Mouse (Mus musculus): Measurements from ENCODE around the gene Cpa5.

The Cpa5 gene

DNA sequence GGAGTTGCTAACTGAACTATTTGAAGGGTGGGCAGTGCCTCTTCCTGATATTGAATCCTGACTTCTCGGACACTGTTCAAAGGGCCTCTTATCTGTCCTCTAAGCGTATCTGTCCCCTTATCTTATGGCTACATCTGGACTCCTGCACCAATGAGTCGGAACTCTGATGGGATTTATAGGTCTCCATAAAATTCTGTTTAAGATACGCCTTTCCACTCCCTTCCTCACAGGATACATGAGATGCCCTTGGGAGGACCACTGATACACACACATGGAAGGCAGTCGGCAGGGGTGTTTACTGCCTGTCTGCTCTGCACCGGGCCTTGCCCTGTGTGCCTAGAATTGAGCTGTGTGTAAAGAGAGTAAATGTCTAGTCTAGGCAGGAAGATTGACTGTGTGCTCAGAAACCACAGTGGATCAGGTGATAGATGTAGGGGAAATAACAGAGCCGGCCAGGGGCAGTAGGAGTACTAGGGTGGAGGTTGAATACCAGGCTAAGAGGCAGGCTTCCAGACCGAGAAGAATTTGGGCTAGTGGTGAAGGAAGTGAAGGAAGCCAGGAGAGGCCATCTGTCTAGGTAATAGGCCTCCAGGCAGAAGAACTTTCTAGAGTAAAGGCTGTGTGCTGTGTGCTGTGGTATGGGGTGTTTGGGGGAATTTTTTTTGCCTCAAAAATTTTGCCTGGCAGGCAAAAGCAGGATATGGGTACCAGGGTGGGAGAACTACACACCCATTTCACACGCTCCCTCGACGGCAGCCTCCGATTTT is 33.1 kb downstream of the Cpa5 start:
- no peak for DNase-seq (ENCODE audit: low read depth, low spot score)

GRCm38 (mm10) chr6:30644462-30644861 is 33.7 kb downstream of the Cpa5 start:
- no peak for DNase-seq (ENCODE audit: low read depth, low spot score)

DNA sequence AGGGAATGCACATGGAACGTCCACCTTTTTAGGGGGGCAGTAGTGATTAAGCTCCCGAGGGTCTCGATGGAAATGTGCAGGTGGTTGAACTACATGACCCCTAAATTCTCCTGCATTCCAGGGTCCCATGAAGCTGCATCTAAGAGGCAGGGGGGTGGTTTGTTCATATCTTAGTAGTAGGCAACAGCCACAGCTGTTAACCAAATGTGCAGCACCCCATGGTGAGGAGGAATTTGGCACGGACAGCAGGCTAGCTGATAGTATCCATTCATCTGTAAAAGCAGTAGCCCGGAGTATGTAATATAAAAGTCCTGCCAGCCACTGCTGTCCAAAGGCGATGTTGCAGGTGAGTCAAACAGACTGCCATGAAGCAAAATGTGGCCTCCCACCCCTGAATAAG is 34.6 kb downstream of the Cpa5 start:
- DNase-seq (ENCODE audit: low read depth, low spot score) = no peak

DNA sequence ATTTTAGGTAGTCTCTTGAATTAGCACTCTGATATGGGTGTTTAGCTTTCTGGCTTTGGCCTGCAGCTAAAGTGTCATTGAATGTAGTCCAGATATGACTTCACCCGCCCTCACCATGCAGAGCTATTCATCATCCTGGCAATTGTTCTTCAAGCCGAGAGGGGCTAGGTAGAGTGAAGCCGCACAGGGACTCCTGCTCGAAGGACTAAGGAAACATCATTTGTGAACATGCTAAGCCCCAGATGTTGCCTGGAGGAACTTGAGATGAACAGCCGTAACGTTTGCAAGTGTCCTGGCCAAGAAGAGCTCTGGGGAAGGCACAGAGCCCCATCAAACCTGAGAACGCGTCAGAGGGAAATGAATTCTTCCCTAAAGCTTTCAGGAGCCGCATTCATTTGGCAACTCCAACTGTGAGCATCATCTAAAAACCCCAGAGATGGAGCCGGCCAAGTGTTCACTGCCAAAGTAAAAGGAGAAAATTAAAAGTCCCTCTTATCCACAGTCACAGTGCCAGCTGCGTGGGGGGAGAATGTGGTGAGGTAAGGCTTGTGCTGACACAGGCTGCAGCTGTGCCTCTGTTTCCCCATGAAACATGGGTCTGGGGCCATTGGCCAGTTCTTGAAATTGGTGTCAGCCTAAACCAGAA is 39.0 kb downstream of the Cpa5 start:
- no peak for DNase-seq (ENCODE audit: low read depth, low spot score)

DNA sequence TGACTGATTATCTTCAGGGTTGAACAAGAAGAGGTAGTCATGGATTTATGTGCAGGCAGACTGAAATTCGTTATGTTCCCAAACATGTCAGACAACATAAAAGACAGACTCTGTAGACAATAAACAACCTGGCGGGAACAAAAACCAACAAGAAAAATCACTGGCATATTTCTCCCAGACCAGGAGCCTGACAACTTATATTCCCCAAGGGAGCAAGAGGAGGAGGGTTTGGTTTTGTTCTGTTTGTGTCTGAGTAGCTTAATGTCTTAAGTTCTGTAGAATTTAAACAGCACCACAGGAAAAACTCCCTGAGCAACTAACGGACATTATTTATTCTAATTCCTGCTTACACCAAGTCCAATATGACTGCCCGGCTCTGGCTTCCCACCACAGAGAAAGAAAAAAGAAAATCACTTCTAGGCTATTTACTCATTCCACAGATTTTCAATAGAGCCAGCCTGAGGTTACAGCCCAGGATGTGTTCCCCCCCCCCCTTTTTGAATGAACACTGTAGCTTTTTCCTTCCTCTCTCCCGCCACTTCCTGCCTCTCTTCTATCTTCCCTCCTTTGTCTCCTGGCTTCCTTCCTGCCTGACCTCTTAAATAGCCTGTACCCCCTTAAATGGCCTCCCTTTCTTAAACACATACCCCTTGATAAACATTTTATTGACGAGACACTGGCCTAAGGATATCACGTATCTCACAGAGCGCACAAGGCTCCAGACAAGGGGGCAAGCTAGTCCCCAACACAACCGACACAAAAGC is 41.8 kb downstream of the Cpa5 start:
- no peak for DNase-seq (ENCODE audit: low read depth, low spot score)

GRCm38 (mm10) chr6:30653518-30653917 is 42.7 kb downstream of the Cpa5 start:
- DNase-seq (ENCODE audit: low read depth, low spot score) = no peak

GRCm38 (mm10) chr6:30654402-30654859 is 43.6 kb downstream of the Cpa5 start:
- no peak for DNase-seq (ENCODE audit: low read depth, low spot score)

DNA sequence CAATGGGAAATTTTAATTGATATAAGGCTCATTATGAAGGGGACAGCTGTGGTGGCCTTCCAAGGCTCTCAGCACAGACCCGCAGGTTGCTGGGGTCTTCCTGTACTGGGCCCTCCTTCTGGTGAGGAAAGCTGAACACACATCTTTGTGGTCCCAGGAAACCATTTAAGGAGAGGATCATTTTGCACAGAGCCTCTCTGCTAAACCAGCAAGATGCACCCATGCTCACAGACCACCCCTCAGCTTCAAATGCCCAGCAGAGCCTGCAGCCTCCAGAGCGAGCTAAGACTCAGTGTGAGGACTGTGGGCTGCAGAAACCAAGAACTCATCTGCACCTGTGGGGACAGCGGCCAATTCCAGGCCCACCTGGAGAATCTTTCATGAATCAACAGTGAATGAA is 44.1 kb downstream of the Cpa5 start:
- DNase-seq (ENCODE audit: low read depth, low spot score) = no peak

DNA sequence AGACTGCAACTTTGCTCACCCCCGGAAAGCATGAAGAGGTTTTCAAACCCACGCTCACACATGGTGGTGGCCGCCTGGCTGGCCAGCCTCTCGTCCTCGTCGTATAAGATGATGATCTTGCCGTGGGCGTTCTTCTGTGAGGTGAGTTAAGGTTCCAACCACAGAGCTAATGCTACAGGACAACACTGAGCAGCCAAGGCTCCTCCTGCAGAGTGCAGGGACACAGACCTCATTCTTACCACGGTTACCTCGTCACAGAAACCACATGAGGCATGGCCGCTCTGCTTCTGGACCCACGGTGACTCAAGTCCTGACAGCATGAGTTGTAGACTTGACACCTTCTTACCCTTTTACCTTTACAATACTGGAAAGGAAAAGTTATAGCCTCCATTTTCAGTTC is 46.5 kb downstream of the Cpa5 start:
- DNase-seq (ENCODE audit: low read depth, low spot score) = no peak

DNA sequence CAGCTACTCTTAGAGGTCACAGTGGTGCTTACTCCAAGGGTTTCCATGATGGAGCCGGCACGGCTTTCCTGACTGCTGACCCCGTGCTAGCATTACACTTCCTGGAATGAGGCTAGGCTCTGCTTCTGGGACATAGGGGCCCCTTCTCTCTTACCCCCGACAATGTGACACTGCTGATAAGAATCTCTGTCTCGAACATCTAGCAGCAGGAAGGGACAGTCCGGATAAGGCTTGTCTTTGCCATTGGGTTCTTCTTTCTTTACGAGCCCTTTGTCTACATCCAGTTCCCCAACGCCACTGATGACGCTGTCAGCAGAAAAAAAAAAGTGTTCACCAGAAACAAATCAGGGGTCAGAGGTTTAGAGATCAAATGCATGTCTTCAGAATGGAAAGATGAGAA is 47.8 kb downstream of the Cpa5 start:
- no peak for DNase-seq (ENCODE audit: low read depth, low spot score)

- no peak for DNase-seq (ENCODE audit: low read depth, low spot score)
Observed at GRCm38 (mm10) chr6:30664776-30665175, 54.0 kb downstream of the Cpa5 start.

- no peak for DNase-seq (ENCODE audit: low read depth, low spot score)
Observed at GRCm38 (mm10) chr6:30665296-30665695, 54.5 kb downstream of the Cpa5 start.

GRCm38 (mm10) chr6:30666043-30666442 is 55.2 kb downstream of the Cpa5 start:
- DNase-seq (ENCODE audit: low read depth, low spot score) = no peak

GRCm38 (mm10) chr6:30667585-30667984 is 56.8 kb downstream of the Cpa5 start:
- no peak for DNase-seq (ENCODE audit: low read depth, low spot score)

GRCm38 (mm10) chr6:30671696-30672095 is 60.9 kb downstream of the Cpa5 start:
- DNase-seq (ENCODE audit: low read depth, low spot score) = no peak

- DNase-seq (ENCODE audit: low read depth, low spot score) = no peak
Observed at GRCm38 (mm10) chr6:30673764-30674561, 63.2 kb downstream of the Cpa5 start.

DNA sequence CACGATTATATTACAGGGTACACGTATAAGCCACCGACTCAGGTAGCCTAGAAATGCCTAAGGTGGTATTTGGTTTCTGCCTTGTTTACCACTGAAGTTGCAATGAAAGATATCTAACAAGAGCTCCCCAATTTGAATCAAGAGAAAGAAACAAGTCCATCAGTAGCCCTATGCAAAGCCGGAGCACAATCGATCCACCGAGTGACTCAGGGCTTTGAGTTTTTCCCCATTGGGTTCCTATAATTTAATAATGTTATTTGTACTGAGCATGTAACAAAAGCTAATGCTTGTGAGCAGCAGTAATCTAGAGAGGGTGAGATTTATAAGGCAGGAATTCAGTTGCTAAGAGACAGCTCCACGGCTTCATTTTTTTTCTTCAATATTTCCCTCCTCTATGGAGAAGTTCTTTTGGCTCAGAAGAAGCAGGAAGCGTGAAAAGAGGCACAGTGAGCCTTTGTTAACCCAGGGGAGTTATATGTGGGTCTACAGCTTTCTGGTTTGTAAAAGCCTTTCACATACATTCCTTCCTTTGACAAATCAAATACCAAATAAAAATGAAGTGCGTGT is 64.0 kb downstream of the Cpa5 start:
- no peak for DNase-seq (ENCODE audit: low read depth, low spot score)

DNA sequence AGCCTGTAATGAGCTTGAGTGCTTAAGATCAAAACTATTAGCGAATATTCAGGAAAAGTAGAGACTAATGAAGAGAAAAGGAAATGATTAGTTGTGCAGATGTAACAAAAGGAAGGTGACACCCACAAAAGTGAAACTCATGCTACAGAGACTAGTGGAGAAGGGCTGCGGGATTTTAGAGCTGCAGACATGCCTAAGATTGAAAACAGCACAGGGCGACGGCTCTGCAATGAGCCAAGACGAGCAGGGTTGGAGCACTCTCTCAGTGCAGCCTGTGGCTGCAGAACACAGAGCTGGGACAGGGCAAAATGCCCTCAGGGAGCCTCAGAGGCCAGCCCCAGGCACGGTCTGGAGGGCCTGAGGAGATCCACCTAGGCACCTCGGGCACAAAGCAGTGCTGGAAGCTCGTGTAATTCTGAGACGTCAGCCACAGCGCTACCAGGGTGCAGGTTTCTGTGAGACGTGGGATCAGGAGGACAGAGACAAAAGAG is 64.5 kb downstream of the Cpa5 start:
- DNase-seq (ENCODE audit: low read depth, low spot score) = no peak

- DNase-seq (ENCODE audit: low read depth, low spot score) = no peak
Observed at GRCm38 (mm10) chr6:30676506-30676905, 65.7 kb downstream of the Cpa5 start.

DNA sequence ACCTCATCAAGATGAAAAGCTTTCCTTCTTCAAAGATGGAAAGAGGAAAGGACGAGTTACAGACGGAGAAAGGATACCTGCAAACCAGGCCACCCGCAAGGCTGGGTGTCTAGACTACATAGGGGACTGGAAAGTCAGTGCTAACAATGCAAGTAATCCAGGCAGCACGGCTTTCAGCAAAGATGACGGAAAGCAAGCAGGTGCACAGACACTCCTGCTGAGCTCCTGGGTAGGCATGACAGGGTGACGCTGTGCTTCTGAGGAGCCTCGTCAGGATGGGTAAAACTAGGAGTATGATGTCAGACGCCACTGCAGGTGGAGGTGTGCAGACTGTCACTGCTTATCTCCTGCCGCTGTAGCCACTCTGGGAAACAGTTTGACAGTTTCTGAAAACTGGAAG is 66.8 kb downstream of the Cpa5 start:
- DNase-seq (ENCODE audit: low read depth, low spot score) = no peak

DNA sequence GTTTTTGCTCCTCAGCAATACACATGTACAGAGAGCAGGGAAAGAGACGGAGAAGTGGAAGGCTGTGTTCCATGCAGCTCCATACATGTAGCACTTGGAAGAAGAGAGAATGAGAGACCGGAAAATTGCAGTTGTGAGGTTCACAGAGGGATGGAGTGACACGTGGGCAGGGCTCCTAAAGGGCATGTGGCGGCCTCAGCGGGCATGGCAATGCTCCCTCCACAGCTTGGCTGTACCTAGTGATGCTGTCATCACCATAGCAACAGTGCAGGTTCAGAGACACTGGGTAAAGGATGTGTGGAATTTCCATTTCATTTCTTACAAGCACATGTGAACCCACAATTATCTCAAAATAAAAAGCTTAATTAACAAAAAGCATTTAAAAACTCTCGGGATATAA is 67.7 kb downstream of the Cpa5 start:
- no peak for DNase-seq (ENCODE audit: low read depth, low spot score)

Measured in R1 (cell line).